Mouse (Mus musculus) left cerebral cortex, postnatal 36 days (tissue): ENCODE data around the gene Cc2d2a. TPM values are rescaled to one million over a fixed set of nuclear protein-coding genes. Genes with fewer than 3 reads are reported as not detected.

Source experiments
- DNase-seq, 2 experiments: peaks; one replicate each; pipeline ENCODE4 v3.0.0; 2021 to 2022; ENCODE audit warnings: low spot score in 2 of 2, mixed read lengths in 1 of 2
- intact Hi-C: fragments of 180-260 bp; cut with DNase I; formaldehyde crosslinking; loops from one replicate; pipeline ENCODE4 v1.15.1; 2025
- total RNA-seq, 2 experiments: library from RNA; stranded (reverse); gene quantifications; 2 replicates each; pipeline ENCODE4 v1.2.3; 2021

Gene Cc2d2a
- total RNA-seq, 2 experiments from 2014 or later, result 16.0 to 17.9 TPM

DNA sequence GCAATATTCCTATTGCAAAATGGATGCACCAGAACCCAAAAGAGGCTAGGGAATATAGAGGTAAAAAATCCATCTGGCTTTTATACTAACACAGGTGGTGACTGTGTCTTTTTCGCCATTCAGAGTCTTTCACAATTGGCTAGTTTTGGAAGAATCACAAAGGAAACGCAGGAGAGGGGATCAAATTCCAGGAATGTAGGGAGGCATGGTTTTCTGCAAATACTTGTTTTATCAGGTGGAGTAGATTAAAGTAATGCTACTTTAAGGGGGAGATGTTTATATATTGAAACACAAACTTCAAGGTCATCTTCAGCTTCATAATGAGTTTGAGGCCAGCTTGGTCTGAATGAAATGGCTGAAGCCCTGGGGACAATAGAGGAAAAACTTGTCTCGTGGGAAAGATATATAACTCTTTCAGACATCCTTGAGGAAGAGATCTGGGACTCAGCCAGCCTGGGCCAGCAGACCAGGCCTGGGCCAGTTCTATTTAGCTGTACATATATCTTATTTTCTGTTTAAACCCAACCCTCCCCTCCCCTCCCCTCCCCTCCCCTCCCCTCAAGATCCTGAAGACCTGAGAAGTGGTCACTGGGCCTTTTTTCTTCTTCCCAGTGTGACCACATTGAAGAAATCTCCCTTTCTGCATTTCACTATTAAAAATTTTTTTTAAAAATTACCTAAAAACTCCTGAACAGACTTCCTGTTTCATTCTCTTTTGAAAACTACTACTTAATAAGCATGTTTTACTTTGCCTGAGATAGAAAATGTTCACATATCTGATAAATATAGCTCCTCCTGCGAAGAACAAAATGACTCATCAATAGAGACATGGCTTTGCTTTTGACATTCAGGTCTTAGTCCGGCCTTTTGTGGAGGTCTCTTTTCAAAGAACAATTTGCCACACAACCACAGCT, 59.6 kb downstream of the Cc2d2a start:
- DNase-seq, result no peak
- intact Hi-C loops, result no loop called here

- DNase-seq, result no peak
- intact Hi-C loops, result no loop called here
Observed at GRCm38 (mm10) chr5:43722452-43722783, 60.3 kb downstream of the Cc2d2a start.

GRCm38 (mm10) chr5:43723830-43724229, 61.7 kb downstream of the Cc2d2a start:
- DNase-seq, result no peak

GRCm38 (mm10) chr5:43728375-43729165, 66.4 kb downstream of the Cc2d2a start:
- intact Hi-C loops, result no loop called here
- no peak for DNase-seq

More at GRCm38 (mm10) chr5:43723830-43724229, 61.7 kb downstream of the Cc2d2a start:
- intact Hi-C loops, result no loop called here

DNA sequence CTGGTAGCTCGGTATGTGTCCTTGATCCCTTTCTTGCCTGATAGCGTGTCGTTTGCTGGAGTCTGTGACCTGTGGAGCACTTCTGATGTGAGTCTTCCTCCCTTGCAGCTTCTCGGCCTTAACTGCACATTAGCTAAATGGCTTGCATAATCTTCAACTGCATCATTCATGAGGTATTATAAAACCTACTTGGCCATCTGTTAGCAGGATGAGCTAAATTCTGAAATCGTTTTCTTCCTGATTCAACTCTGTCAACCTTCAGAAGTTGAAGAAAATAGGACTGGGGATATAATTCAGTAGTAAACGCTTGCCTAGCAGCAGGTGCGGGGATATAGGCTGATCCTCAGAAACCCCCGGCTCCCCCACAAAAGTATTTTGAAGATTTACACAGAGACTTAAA, 70.2 kb downstream of the Cc2d2a start:
- intact Hi-C loops, result no loop called here
- peak in 1 of 2 experiments; percentile 36 for DNase-seq

DNA sequence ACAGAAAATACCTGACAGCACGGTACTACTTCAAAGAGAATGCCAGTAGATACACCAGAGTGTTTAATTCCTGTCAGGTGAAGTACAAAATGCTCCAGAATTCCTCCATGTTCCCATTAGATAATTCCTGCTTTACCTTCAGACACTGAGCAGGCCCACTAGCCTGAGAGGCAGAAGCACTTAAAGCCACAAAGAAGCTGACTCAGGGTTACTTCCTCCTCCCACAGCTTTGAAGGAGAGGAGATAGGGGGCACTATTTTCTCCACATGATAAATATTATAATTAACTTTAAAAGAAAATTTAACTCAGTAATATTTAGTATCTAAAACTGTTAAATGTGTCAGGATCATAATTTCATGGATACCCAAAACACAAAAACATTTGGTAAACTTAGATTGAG, 82.0 kb downstream of the Cc2d2a start:
- intact Hi-C loops, result no loop called here

DNA sequence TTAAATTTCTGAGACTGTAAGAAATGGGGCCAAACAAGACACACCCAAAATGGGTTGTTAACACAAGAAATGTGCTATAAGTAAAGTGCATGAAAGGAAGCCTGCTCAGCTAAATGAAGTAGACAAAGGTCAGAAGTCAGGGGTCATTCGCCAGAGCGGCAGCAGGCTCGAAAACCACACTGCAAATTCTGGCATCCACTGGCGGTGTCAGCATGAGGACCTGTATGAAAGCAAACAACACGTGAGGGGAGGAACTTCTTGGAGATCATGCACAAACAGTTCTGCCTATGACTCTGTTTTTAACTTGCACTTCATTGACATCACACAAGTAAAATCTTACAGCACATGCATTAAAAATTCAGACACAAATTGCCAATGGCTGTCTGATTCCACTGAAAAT, 83.0 kb downstream of the Cc2d2a start:
- no peak for DNase-seq
- intact Hi-C loops, result no loop called here

More for the DNA sequence above, 82.0 kb downstream of the Cc2d2a start:
- no peak for DNase-seq

GRCm38 (mm10) chr5:43748039-43748438, 85.9 kb downstream of the Cc2d2a start:
- intact Hi-C loops, result no loop called here
- DNase-seq, result no peak

DNA sequence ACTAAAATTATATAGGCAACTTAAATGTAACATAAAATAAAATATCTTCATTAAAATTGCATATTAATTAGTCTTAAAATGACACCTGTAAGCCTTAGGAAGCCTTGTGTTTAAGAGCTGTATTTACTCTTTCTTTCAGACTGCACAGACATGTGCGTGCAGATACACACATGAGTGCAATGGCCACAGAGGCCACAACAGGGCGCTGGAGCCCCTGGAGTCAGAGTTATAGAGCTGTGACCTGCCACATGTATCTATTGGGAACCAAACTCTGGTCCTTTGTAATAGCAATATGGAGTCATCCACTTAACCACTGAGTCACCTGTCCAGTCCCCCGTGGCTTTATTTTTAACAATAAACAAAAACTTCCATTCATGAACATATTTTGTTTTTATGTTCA, 86.9 kb downstream of the Cc2d2a start:
- DNase-seq, result no peak
- intact Hi-C loops, result no loop called here

DNA sequence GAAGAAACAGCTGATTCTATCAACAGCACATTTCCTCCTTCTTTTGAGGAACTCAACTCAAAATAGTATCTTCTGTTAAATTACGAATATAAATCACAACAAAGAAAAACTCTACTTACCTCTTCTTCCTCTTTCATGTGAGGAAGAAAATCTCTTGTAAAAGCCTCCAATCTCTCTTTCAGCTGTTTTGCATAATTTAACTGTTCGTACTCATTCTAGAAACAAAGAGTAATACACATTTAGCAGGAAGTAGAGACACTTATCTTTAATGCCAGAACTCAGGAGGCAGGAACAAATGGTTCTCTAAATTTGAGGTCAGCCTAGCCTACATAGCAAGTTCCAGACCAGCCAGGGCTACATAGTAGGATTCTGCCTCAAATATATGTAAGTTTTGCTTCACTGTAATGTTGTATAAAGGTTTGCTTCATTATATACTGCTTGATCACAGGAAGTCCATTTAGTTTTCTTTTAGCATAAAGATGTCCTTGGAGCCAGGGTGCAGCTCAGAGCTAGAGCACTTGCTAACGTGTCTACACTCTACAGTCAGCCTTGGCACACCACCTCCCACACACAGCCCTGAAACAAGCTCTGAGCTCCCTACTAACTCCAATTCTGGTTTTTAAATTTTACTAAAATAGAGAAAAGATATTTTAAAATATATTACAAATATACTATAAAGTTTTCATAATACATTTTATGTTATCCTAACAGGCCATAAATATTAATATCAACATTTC, 108.6 kb downstream of the Cc2d2a start:
- intact Hi-C loops, result no loop called here
- DNase-seq, result no peak

DNA sequence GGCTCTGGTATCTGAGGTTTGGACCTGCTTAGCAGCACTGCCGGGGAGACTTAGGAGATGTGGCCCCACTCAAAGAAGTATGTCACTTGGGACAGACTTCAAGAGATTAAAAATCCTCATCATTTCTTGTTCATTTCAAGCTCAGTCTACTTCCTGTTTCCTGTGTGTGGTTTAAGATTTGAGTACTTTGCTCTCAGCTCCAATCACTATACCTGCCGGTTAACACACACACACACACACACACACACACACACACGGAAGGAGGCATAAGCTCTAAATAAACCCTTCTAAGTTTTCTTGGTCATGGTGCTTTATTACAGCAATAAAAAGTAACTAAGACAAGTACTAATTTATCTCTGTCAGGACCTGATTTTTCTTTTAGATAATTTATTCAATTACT, 109.4 kb downstream of the Cc2d2a start:
- intact Hi-C loops, result no loop called here
- DNase-seq, result no peak

- intact Hi-C loops, result no loop called here
- DNase-seq, result no peak
Observed at GRCm38 (mm10) chr5:43776407-43776806, 114.3 kb downstream of the Cc2d2a start.

DNA sequence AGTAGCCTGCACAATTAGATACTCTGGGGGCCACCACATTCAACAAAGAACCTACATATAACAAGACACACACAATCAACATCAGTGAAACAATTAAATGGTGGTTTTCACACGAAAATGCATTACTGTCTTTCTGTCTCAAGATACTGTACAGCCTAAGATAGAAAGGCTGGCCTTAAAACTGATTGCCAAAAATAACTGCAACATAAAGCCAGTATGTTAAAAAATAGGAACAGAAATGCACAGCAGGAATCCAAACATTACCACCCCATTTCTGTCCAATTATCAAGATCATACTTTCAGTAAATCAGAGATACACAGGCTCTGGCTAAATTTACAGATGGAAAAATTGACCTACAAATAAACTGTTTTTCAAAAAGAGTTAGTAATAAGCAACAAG, 114.8 kb downstream of the Cc2d2a start:
- intact Hi-C loops, result no loop called here
- no peak for DNase-seq

DNA sequence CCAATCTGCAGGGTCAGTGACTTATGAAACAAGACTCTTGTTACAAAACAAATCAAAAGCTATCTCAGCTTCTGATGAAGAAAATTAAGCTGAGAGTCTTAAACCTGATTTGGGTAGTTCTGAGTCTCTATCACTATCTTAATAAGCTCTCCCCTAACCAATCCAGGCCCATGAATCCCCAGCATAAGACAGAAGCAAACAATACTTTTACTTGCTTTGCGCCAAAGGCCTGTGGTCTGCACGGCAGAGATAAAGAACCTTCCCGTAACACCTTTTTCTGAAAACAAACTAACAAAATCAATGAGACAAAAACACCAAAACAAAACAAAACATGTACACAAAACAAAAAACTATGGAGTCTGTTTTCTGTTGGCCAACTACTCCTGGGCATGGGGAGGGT, 116.4 kb downstream of the Cc2d2a start:
- intact Hi-C loops, result no loop called here
- DNase-seq, result no peak

GRCm38 (mm10) chr5:43781423-43781976, 119.4 kb downstream of the Cc2d2a start:
- DNase-seq, result peak in 1 of 2 experiments; percentile 40
- intact Hi-C loops, result loop anchor here (10.0 kb wide), 1 partner anchor 443 kb away; the partner anchor contains the start of gene Tapt1

GRCm38 (mm10) chr5:43781977-43782930, 120.1 kb downstream of the Cc2d2a start:
- peak; percentile 82 to 85 for DNase-seq
- intact Hi-C loops, result loop anchor here (10.0 kb wide), 1 partner anchor 443 kb away; the partner anchor contains the start of gene Tapt1

GRCm38 (mm10) chr5:43783996-43784395, 121.8 kb downstream of the Cc2d2a start:
- DNase-seq, result no peak

DNA sequence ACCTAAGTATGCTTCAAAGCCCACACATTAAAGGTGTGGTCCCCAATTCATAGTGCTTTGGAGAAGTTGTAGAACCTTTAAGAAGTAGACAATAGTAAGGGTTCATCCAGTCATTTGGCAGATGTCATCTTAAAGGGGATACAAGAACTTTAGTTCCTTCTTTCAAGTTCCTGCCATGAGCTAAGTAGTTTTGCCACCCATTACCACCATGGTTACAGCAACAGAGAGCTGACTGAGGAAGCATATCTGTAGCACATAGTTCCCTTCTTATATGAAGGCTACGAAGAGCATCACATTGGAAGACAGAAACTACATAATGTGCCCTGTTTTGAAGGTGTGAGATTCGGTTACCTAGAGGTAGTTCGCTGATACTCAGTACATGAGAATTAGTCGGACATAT, 124.5 kb downstream of the Cc2d2a start:
- intact Hi-C loops, result loop anchor here (10.0 kb wide), 1 partner anchor 438 kb away; the partner anchor contains the start of gene Tapt1
- DNase-seq, result no peak

More at GRCm38 (mm10) chr5:43783996-43784395, 121.8 kb downstream of the Cc2d2a start:
- intact Hi-C loops, result loop anchor here (10.0 kb wide), 1 partner anchor 441 kb away; the partner anchor contains the start of gene Tapt1
